Mouse (Mus musculus) lung, postnatal 0 days (tissue): ENCODE measurements around the gene Stat4.

Experiments used
- CTCF ChIP-seq: IDR thresholded peaks from 2 replicates; pipeline ENCODE4 v1.5.1; 2016; ENCODE audit warnings: antibody characterized with exemption, mild to moderate bottlenecking
- EP300 ChIP-seq: IDR thresholded peaks from 2 replicates; pipeline ENCODE4 v1.6.1; 2016; ENCODE audit warnings: antibody characterized with exemption, mild to moderate bottlenecking, control low read depth

DNA sequence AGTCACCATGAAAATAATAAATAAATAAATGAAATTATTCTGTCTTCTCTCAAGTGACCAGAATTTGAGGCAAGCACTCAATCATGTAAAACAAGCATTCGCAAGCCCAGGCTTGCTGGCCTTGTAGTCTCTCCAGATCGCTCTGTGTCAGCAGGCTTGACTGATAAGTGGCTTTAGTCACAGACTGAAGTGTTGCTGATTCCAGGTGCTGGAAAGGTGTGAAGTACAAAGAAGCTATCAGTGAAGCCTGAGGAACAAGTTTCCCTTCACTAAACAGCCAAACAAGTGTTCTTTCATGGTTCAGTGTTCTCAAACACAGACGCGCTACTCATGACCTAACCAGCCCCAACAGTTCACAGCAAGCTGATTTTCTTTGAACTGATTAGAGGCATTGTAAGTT is 101.7 kb downstream of the Stat4 start:
- TF ChIP-seq CTCF (no peak), EP300 (peak; percentile 30; the same call in 1 of the 2 replicates)
